Mouse (Mus musculus) embryonic facial prominence, embryonic 14.5 days (tissue): ENCODE measurements at regions not wholly inside any gene's neighbourhood (a gene's known extent, or its start where the extent isn't known, plus 50 kb on each side); places are given as distances from the start of the nearest gene placed in this dataset.
A peak's percentile ranks its signal among the peaks of the same experiment; 100 is the strongest.
"Not testable (repeated sequence)": the region's sequence is repeated elsewhere in the genome, so short reads cannot be mapped to it uniquely, and the experiment has no call there.

ENCODE experiments used
- ATAC-seq: fragments of 200-750 bp; cut with Nextera tagmentation; 2 replicates; pipeline ENCODE4 v1.8.0; 2017; ENCODE audit warnings: low read depth, moderate number of reproducible peaks, moderate TSS enrichment
- DNase-seq: peaks from one replicate; pipeline ENCODE4 v3.0.0-alpha.2; 2015; ENCODE audit warnings: low spot score
- H3K27ac ChIP-seq: fragments of 300-500 bp; sonication (generic); replicated peaks from 2 replicates; pipeline ENCODE4 v1.5.1; 2014; ENCODE audit warnings: low read depth, mild to moderate bottlenecking, low read length, moderate library complexity
- H3K27me3 ChIP-seq: fragments of 300-500 bp; sonication (generic); replicated peaks from 2 replicates; pipeline ENCODE4 v1.6.1; 2014; ENCODE audit warnings: low read length; ENCODE audit not compliant: control insufficient read depth, insufficient read depth
- H3K36me3 ChIP-seq: fragments of 300-500 bp; sonication (generic); 2 replicates; pipeline ENCODE4 v1.6.1; 2014; ENCODE audit warnings: low read length, mixed read lengths; ENCODE audit not compliant: control insufficient read depth, insufficient read depth
- H3K4me1 ChIP-seq: fragments of 300-500 bp; sonication (generic); 2 replicates; pipeline ENCODE4 v1.6.1; 2014; ENCODE audit warnings: antibody characterized with exemption, low read length; ENCODE audit not compliant: control insufficient read depth, insufficient read depth
- H3K4me2 ChIP-seq: fragments of 300-500 bp; sonication (generic); 2 replicates; pipeline ENCODE4 v1.6.1; 2014; ENCODE audit warnings: low read depth, mild to moderate bottlenecking, low read length, moderate library complexity, mixed read lengths
- H3K4me3 ChIP-seq: fragments of 300-500 bp; sonication (generic); 2 replicates; pipeline ENCODE4 v1.5.1; 2014; ENCODE audit warnings: low read depth, mild to moderate bottlenecking, low read length
- H3K9ac ChIP-seq: fragments of 300-500 bp; sonication (generic); 2 replicates; pipeline ENCODE4 v1.6.1; 2014; ENCODE audit warnings: low read depth, mild to moderate bottlenecking, low read length, moderate library complexity, mixed read lengths
- H3K9me3 ChIP-seq: fragments of 300-500 bp; sonication (generic); 2 replicates; pipeline ENCODE4 v1.6.1; 2016; ENCODE audit warnings: low read length; ENCODE audit not compliant: control insufficient read depth
- WGBS: fragments of 180-500 bp; shearing (Covaris S2); extraction: QIAGEN DNeasy Blood & Tissue Kit; methylation state at CpG from one replicate; pipeline ENCODE4 v1.1.7; 2014; 5-methylcytosine and 5-hydroxymethylcytosine counted together

DNA sequence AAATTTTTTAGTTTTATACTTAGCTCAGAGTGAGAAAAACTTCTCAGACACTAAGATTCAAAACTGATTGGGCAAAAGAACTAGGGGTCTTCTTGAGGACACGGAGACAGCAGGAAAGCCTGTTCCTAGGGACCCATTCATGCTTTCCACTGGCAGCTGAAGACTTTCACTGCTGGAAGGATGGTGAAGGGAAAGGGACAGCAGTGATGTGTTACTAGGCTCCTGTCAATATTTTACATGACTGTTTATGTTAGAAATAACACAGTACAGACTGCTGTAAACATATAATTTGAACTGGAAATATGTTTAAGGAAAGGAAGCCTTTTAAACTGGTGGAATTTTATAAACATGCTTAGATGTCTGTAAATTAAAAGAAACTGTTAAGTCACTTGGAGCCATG is 537.0 kb downstream of the Sema5a start:
- H3K9ac ChIP-seq, DNase-seq, ATAC-seq, H3K4me1 ChIP-seq, H3K9me3 ChIP-seq, H3K27me3 ChIP-seq, H3K36me3 ChIP-seq, H3K27ac ChIP-seq: not testable (repeated sequence)
- 29% methylated on average over 1 of the region's 1 CpGs for WGBS
- Histone ChIP-seq H3K4me2 (peak overlapping the region; percentile 66), H3K4me3 (peak overlapping the region; percentile 61; the same call in 1 of the 2 replicates)

DNA sequence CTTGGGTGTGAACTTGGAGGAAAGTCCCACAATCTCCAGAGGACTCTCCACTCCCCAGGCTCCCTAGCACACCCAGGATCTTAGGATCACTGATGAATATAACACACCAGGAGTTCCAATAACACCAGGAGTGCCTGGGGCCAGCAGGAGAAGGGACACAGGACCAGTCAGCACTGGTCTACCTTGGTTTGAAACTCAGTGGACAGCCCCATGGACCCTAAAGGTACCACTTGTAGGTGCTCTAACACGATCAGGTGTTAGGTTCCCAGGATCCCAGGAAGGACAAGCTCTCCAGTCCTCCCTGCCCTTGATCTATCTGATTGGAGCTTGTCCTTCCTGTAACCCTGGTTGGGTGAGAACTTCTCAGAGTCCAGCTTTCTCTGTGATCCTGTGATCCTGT is 554.6 kb downstream of the Sema5a start:
- WGBS = 82% methylated on average over 1 of the region's 1 CpGs
- H3K36me3 ChIP-seq = peaks cover 46% of the 10 kb centered on the region

DNA sequence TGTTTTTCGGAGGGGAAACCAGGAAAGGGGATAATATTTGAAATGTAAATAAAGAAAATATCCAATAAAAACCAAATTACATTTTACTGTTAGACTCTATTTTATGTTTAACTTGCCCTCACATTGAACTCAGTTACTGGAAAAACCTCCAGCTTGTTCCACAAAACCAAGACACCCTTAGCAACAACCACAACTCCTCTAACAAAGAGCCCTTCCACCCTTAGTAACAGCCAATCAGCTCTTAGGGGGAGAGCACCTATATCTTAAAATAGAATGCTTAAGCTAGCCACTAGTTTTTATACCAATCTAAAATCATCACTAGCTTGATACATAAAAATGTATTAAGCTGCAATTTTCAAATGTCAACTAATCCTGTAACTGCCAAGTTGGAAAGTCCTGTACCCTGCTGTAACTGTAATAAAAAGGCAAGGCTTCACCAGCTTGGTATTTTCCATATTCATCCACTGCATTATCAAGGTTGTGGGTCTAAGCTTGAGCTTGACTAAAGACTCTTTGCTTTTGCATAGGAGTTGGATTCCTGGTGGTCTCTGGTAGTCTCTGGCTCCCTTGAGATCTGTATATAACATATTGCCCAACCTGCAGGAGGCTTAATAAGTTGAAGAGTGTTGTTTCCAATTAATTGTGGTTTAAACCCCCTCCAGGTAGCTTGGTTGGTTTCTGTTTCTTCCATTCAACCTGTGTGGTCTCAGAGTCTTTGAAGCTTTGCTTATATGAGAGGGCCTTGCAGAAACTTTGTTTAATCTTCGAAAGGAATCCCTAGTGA is 566.4 kb downstream of the Sema5a start:
- no peaks in the 10 kb centered on the region for H3K36me3 ChIP-seq
- no peak overlapping the region for H3K4me2 ChIP-seq
- DNase-seq (peak; percentile 53), ATAC-seq (no peak)
- no peaks in the 10 kb centered on the region for H3K4me1 ChIP-seq
- WGBS = 56% methylated on average over 2 of the region's 2 CpGs
- no peak overlapping the region for H3K9ac ChIP-seq
- no peak overlapping the region for H3K27ac ChIP-seq
- 0 out of 2 replicates have a peak, but pooled peaks cover 11% of the 10 kb centered on the region for H3K9me3 ChIP-seq
- H3K27me3 ChIP-seq = no peaks in the 10 kb centered on the region
- no peak overlapping the region for H3K4me3 ChIP-seq

More for the DNA sequence above, 554.6 kb downstream of the Sema5a start:
- DNase-seq (no peak), ATAC-seq (no peak)
- Histone ChIP-seq H3K4me2 (no peak overlapping the region), H3K4me1 (no peaks in the 10 kb centered on the region), H3K9me3 (peaks cover 13% of the 10 kb centered on the region; the same call in 1 of the 2 replicates), H3K4me3 (no peak overlapping the region), H3K27me3 (no peaks in the 10 kb centered on the region), H3K27ac (no peak overlapping the region), H3K9ac (no peak overlapping the region)

DNA sequence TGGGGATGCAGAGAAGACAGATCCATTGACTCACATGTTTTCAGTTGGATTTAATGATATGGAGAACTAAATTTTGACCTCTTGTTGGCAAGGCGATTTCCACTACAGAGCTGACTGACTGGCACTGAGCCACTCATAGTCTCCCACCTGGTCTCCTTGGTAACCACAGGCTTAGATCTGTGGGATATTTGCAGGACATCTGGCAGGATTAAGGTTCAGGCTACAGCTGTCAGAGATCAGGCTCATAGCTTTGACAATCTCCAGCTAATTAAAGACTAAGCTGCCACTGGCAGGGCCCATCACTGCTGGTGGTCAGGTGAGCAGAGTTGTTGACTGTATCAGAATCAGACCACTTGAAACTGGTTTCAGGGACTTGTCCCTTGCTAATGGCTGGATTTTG is 595.4 kb downstream of the Sema5a start:
- DNase-seq (peak; percentile 12), ATAC-seq (peak; percentile 85)
- H3K4me1 ChIP-seq = no peaks in the 10 kb centered on the region
- no peak overlapping the region for H3K27ac ChIP-seq
- no peak overlapping the region for H3K9ac ChIP-seq
- 59% methylated on average over 1 of the region's 1 CpGs for WGBS
- H3K9me3 ChIP-seq = no peaks in the 10 kb centered on the region
- no peaks in the 10 kb centered on the region for H3K36me3 ChIP-seq
- H3K4me2 ChIP-seq = no peak overlapping the region
- H3K27me3 ChIP-seq = no peaks in the 10 kb centered on the region
- H3K4me3 ChIP-seq = no peak overlapping the region
